Mouse (Mus musculus) kidney, postnatal 4 days (tissue): ENCODE measurements around the gene Rarres1.

Experiments used
- DNase-seq, 2 experiments: peaks; one replicate each; pipeline ENCODE4 v3.0.0; 2021; ENCODE audit warnings: mixed read lengths in 2 of 2

The Rarres1 gene

GRCm38 (mm10) chr3:67492086-67492869, 23.0 kb downstream of the Rarres1 start:
- DNase-seq, result no peak

- DNase-seq, result no peak
These were observed 25.2 kb downstream of the Rarres1 start for GRCm38 (mm10) chr3:67490156-67490555.

- DNase-seq, result no peak
These were observed 30.1 kb downstream of the Rarres1 start for GRCm38 (mm10) chr3:67485233-67485632.

- DNase-seq, result no peak
These were observed 32.9 kb downstream of the Rarres1 start for GRCm38 (mm10) chr3:67482400-67482799.

- no peak for DNase-seq
These were observed 35.5 kb downstream of the Rarres1 start for GRCm38 (mm10) chr3:67479806-67480205.

- no peak for DNase-seq
These were observed 41.9 kb downstream of the Rarres1 start for GRCm38 (mm10) chr3:67473438-67473837.

- no peak for DNase-seq
These were observed 43.8 kb downstream of the Rarres1 start for GRCm38 (mm10) chr3:67471408-67472127.

- DNase-seq, result no peak
These were observed 48.0 kb downstream of the Rarres1 start for GRCm38 (mm10) chr3:67467281-67467680.

GRCm38 (mm10) chr3:67466576-67466975, 48.7 kb downstream of the Rarres1 start:
- DNase-seq, result no peak

GRCm38 (mm10) chr3:67463450-67464372, 51.6 kb downstream of the Rarres1 start, which contains the start of gene Lxn:
Gene Lxn (minus strand): TSS chr3:67463926.
- peak; percentile 76 to 86 for DNase-seq

GRCm38 (mm10) chr3:67463001-67463400, 52.3 kb downstream of the Rarres1 start:
- DNase-seq, result peak; percentile 11 to 14

GRCm38 (mm10) chr3:67462578-67462977, 52.7 kb downstream of the Rarres1 start:
- DNase-seq, result no peak

GRCm38 (mm10) chr3:67462015-67462414, 53.3 kb downstream of the Rarres1 start:
- DNase-seq, result no peak

- DNase-seq, result no peak
These were observed 55.4 kb downstream of the Rarres1 start for GRCm38 (mm10) chr3:67459881-67460280.

GRCm38 (mm10) chr3:67450601-67451210, 64.6 kb downstream of the Rarres1 start:
- peak in 1 of 2 experiments; percentile 35 for DNase-seq

GRCm38 (mm10) chr3:67449660-67450059, 65.7 kb downstream of the Rarres1 start:
- peak; percentile 10 to 14 for DNase-seq

- no peak for DNase-seq
These were observed 68.2 kb downstream of the Rarres1 start for GRCm38 (mm10) chr3:67447143-67447542.

GRCm38 (mm10) chr3:67434011-67434410, 81.3 kb downstream of the Rarres1 start:
- DNase-seq, result no peak

GRCm38 (mm10) chr3:67429999-67430380, 85.3 kb downstream of the Rarres1 start, which contains the start of gene Gfm1:
Gene Gfm1 (plus strand): TSS chr3:67430096.
- DNase-seq, result peak; percentile 91 to 94

GRCm38 (mm10) chr3:67429338-67429998, 85.9 kb downstream of the Rarres1 start:
- peak in 1 of 2 experiments; percentile 8 for DNase-seq
